Mouse (Mus musculus) mature B cell (primary cell): Measurements from ENCODE around the gene Clpx.

Experiments used
- in situ Hi-C: fragments of 300-500 bp; cut with MboI; formaldehyde crosslinking; loops from 2 replicates; pipeline ENCODE4 v1.14.3; 2019

Gene Clpx

DNA sequence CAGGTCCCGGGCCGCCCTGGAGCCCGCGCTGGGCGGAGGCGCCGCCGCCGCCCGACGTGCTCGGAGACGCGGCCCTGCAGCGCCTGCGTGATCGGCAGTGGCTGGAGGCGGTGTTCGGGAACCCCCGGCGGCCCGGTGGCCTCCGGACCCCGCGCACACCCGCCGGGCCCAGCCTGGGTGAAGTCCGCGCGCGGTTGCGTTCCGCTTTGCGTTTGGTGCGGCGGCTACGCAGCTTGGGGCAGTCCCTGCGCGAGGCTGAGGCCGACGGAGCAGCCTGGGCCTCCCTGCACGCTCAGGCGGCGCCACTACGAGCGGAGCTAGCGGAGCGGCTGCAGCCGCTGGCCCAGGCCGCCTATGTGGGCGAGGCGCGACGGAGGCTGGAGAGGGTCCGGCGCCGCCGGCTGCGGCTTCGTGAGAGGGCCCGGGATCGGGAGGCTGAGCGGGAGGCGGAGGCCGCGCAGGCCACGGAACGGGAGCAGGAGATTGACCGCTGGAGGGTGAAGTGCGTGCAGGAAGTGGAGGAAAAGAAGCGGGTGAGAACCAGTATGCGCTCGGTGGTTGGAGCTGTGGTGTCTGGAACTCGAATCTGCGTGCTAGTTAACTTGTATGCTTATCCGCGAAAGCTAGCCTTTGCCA lies 52.5 kb downstream of the Clpx start:
- in situ Hi-C loops = no loop called here

DNA sequence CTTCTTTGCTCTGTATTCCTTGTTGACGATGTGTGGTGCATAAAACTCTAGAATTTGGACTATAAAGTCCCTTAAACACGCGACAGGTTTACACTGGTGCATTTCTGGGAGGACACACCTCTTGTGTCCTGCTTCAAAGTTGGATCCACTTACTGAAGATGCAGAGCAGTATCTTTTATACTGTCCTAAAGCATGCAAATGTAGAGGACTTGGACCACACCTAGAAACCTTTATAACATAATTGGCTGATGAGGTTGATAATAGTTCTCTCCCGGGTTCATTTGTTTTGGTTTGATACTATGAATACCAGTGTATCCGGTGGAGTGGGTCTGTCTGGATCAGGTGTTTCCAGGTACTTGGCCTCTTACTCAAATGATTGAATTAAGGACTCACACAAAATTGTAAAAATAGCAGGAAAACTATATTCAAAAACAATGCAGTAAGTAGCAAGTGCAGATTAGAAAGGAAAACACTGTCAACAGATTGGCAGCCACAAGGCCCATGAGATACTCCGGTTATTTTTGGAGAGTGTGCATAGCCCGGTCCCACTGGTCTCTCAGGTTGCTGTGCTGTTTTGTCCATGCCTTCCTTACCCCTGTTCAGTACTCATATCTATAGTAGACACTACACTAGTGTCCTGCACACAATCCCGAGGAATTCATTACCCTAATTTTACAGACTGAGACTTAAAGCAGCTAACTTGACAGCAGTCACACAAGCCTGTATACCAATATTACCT lies 53.2 kb downstream of the Clpx start:
- in situ Hi-C loops = no loop called here

DNA sequence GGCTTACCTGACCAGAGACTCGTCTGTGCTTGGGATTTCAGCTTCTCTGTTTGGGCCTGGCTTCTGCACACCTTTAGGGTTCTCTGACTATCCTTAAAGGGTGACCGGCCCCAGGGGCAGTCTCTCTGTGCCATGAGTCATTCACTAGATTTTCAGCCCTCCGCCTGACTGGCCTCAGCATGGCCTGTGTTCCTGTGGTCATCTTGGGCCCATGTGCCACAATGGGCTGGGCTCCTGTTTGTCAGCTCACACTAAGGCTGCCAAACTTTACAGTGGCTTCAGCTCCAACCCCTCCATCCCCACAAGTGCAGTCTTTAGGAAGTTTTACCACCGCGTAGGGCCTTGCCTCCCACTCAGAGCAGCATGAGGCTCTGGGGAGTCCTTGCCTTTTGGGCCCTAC lies 59.2 kb downstream of the Clpx start:
- in situ Hi-C loops = no loop called here

GRCm38 (mm10) chr9:65356561-65356960 lies 62.5 kb downstream of the Clpx start:
- in situ Hi-C loops = no loop called here

- in situ Hi-C loops = no loop called here
Measured at GRCm38 (mm10) chr9:65356971-65357370, 62.9 kb downstream of the Clpx start.

GRCm38 (mm10) chr9:65358956-65359480 lies 65.0 kb downstream of the Clpx start:
- in situ Hi-C loops = no loop called here

DNA sequence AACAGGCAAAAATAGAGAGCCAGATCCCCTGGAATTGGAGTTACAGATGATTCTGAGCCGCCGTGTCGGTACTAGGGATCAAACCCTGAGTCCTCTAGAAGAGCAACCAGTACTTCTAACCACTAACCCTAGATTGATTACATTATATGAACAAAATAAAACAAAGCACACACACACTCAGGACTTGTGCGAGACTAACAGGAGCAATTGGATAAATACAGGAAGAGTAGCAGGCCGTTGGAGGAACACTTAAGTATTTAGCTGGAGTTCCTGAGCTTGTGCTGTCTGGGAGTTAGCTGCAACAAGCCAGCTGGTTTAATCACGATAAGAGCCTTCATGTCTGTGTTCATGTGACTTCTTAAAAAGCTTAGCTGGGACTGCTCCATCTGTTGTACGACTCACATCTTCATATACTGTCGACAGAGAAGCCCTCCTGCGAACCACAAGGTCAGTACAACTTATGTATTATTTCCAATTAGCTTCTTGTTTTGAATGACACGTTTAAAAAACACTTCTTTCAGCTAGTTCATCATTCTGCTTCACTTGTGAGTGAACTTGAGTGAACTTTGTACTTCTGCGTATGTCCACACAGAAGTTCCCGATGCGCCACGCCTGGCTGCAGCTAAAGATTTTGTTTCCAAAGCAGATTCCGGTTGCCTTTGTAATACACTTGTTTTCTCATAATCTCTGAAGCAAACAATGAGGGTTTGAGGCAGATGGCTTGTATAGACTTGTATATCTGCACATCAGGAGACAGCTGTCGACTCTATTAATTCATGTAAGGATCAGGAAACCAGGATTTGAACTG lies 66.8 kb downstream of the Clpx start, which contains the start of gene Ubap1l:
TSS of gene Ubap1l (plus strand) at position 401 of the 808 bp plus-strand sequence.
- in situ Hi-C loops = no loop called here

DNA sequence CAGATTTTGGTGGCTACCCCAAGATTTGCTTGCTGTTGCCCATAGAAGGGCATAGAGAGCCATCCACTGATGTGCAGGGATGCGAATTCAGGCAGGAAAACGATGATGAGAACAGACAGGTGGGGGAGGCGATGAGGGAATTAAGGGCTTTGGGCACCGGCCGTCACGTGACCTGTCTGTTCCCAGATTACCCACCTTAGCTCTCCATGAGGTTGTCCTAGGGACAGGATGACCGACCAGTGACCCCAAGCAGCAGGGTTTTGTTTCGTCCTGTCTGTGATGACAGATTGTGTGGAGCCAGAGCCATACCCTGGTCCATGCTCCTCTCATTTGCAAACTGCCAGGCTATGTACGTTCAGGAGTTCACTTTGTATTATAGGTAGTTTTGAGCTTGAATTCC lies 69.6 kb downstream of the Clpx start:
- in situ Hi-C loops = no loop called here

DNA sequence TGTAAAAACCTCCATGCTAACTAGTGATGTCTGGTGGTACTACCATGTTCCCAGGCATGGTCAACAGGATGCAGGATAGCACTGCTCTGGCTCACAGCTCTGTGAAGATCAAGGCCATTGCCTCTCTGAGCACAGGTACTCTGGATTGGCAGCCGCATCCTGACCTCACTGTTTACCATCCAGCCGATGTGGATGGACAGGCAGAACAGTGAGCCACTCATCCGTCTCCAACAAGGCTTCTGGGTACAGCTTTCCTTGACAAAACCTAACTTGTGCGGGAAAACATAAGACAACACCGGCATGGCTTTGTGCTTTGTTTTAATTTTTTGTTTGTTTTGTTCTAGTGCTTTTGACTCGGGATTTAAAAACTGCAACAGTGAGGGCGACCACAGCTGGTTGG lies 71.7 kb downstream of the Clpx start:
- in situ Hi-C loops = no loop called here

DNA sequence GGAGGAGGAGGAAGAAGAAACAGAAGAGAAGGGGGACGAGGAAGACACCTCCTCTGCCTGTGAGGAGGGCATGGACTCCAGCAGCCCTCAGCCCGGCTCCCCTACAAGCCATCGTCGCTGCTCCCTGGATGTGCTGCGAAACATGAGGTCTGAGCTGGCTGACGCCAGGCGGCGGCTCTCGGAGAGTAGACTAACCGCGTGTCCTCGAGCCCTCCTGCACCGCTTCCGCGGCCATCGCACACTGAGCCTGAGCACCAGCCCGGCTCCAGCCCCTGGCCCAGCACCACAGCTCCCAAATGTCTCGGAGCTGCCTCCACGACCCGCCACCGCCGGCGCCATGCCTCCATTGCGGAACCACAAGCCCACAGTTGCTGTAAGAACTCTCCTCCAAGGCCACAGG lies 77.7 kb downstream of the Clpx start:
- in situ Hi-C loops = no loop called here

DNA sequence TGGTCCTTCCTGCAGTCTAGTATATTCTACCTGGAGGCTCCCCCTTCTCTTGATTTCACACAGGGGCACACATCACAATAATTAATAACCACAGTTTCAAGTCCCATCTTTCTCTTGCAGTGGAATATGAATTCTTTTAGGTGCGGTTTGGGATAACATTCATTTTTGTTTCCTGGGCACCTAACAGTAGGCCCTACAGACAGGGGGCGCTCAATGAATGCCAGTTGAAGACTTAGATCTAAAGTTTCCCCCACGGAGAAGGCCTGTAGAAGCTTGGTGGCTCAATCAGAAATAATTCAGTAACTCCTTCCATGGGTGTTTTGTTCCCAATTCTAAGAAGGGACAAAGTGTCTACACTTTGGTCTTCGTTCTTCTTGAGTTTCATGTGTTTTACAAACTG lies 78.4 kb downstream of the Clpx start:
- in situ Hi-C loops = no loop called here

- in situ Hi-C loops = no loop called here
Measured at GRCm38 (mm10) chr9:65374468-65375162, 80.6 kb downstream of the Clpx start.

DNA sequence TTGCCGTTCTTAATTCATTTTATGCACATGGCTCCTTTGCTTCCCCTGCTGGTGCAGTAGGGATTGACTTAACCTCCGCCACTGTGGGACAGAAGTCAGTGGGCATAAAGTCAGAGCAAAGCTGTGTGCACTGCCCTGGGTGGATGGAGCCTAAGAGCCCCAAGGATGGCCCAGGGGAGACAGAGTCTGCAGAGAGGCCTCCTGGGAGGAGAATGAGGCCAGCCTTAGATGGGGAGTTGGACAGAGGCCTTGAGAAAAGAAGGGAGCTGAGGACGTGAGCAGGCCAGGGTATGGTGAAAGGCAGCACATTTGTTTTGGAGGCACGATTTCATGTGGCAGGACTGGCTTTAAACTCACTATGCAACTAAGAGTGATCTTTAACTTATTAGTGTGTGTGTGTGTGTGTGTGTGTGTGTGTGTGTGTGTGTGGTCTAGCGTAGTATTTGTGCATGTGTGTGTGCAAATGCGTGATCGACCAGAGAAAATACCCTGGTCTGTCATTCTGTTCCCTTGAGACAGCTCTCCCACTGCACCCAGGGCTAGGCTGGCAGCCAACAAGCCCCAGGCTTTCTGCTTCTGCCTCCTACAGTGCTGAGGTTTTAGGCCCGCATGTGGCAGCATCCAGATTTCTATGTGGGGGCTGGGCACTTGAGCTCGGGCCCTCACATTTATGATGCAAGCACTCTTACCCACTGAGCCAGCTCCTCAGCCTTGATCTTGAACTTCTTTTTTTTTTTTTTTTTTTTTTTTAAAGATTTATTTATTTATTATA lies 81.3 kb downstream of the Clpx start:
- in situ Hi-C loops = no loop called here
